Mouse (Mus musculus) CD4-positive helper T cell, adult 2 months (primary cell): ENCODE results near the gene Cdh4.

Experiments
- DNase-seq: peaks from one replicate; pipeline ENCODE4 v3.0.0-alpha.2; 2012; ENCODE audit warnings: low read depth, missing footprints, low spot score

The Cdh4 gene

DNA sequence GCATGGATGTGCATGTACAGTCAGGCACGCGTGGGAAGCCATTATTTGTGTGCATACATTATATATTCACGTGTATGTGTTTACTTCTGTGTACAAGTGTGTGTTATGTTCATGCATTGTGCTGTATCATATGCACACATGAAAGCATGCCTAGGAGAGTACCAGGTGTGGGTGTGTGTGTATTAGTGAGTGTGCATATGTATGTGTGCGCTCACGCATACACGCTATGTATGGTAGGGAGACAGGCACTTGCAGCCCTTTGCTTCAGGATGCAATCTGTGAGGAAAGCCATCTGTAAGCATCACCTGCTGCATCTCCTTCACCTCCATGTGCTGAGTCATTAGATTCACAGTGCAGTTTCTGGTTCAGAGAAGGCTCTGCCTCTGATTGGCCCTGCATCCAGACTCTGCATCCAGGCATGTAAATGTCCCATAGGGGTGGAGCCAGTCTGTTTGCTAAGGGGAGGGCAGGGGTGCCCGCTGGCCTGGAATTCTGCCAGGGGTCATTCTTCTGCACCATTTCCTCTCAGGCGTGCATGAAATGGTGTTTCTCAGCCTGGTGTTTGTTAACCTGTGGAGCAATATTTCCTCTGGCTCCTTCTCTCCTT, 25.7 kb downstream of the Cdh4 start:
- DNase-seq = no peak

DNA sequence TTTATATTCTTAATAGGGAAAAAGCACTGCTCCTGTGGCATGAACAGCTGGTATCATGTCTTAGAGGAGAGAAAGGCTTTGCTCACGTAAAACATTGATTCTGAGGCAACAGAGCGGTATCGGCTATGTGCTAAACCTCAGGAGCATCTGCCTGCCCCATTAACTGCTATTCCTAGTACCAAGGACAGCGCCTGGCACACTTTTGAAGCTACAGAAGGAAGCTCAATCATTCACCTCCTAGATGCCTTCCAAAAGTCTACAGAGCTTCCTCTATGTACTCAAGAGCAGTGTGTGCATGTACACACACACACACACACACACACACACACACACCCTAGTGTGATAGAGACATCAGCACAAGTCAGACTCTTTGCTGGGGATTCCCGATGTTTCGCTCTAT, 34.4 kb downstream of the Cdh4 start:
- DNase-seq = no peak

DNA sequence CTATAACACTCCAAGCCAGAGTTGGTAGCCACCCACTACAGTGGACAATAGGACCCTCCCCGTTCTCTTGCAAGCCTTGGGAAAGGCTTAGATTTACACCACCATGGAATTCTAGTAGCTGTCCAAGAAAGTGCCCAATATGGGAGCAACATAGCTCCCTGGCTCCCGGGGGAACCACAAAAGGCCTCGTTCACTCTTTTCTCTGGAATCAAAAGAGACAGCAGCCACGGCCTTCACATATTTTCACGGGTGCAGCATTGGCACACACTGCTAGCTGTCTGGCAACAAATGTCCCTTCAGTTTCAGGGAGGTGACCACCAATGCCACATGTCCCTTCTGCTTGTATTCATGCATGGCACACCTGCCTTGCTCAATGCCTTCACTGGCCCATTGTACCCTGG, 38.6 kb downstream of the Cdh4 start:
- DNase-seq = no peak

DNA sequence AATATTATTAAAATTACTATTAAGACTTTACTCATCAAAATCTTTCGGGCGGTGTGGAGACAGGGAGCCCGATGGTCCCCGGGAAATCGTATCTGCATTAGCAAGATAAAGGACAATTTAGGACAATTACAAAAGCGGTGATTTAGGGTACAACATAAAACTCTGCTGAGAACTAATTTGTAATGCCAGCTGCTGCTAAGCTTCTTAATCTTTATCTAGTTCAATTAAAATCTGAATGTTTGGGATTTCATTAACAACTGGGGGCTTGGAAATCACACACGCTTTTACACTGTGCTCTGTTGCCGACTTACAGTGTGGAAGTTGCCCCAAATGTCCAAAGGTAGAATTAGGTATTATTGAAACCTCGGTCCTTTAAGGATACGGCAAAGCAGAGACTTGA, 39.1 kb downstream of the Cdh4 start:
- DNase-seq = no peak

GRCm38 (mm10) chr2:179488526-179489139, 46.4 kb downstream of the Cdh4 start:
- DNase-seq = no peak

DNA sequence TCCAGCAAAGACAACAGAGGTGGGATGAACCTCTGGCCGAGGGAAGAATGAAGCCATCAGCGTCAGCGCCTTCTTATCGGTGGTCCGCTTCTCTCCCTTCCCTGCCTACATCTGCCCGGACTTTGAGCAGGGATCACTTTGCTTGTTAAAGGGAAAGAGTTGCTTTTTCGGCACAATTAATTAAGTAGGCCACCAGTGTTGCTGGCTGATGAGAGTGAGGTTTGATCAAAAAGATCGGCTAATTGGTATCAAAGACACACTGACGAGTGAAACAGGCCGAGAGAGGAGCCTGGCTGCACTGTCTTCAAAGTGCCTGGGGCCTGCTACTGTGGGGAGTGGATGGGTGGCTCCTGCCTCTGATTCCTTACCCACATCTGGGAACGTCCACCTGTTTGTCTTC, 49.7 kb downstream of the Cdh4 start:
- DNase-seq = no peak

- DNase-seq = no peak
Observed at GRCm38 (mm10) chr2:179494276-179494675, 52.0 kb downstream of the Cdh4 start.

DNA sequence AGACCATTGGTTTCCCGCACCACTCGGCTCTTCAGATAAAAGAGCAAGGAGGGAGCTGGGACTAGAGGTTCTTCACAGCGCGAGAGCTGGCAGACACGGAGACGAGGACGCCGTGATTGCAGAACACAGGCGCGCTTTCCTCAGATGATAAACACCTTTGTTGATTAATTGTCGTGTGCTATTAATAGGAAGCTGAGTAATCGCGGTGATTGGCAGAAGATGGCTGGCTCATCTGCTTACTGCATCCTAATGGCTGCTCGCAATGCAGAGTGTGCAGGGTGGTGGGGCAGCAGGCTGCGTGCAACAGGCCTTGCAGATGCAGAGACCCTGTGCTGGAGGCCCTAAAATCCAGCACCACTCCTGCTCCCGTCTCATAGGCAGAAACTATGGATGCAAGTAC, 68.2 kb downstream of the Cdh4 start:
- no peak for DNase-seq

GRCm38 (mm10) chr2:179516559-179516958, 74.3 kb downstream of the Cdh4 start:
- DNase-seq = no peak

DNA sequence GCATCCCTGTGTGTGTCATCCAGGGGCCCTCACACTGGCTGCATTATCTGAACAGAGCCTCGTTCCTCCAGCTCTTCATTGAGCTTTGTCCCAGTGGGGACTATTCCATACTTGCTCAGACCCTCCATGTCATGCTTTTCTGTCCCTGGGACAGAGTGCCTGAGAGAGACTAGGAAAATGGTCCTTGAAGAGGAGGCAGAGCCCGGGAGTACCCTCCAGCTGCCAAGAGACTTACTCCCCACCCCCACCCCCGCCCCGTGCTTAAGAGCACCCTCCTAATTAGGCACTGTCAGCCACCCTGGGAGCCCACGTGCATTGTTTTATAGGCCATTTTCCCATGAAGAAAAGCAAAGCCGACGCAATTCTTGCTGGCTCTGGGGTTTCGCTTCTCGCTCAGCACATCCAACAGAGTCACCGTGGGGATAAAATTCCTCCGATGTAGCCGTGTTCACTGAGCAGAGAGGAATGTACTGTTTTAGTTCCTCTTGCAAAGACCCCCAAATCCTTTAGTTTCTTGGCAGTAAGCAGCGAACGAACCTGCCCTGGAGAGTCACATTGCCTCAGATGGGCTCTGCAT, 76.3 kb downstream of the Cdh4 start:
- DNase-seq = no peak

DNA sequence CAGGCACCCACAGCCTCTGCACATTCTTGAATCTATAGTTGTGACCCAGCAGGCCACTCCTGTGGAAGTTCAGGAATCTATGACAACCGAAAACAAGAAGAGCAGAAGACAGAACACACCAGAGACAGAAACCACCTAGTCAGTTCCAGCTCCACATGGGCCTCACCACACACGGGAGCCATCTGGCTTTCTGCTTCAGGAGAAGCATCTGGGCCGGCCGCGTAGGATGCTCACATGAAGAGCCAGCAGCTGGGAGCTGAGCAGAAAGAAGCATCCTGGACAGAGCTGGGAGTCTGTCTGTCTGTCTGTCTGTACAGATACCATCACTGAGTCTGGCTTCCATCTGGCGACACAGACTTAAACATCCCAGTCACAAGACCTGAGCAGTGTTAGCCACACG, 76.9 kb downstream of the Cdh4 start:
- DNase-seq = no peak

GRCm38 (mm10) chr2:179519931-179520330, 77.7 kb downstream of the Cdh4 start:
- no peak for DNase-seq

DNA sequence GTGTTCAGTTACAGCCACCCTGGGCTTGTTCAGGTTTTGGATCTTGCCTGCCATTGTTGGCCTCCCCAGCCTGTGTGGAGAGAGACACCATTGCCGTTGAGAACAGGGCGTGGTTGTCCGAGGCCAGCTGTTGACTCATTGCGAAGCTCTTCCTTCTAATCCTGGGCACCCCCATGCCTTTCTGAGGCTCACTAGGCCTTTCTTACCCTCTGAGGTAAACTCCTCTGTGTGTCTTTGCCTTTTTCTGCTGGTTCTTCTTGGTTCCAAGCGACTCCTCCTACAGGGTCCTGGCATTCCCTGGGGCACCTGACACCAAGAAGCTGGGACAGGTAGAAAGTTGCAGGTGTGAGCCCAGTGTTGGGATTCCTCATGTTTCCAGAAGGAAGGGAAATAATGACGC, 78.7 kb downstream of the Cdh4 start:
- DNase-seq = no peak

DNA sequence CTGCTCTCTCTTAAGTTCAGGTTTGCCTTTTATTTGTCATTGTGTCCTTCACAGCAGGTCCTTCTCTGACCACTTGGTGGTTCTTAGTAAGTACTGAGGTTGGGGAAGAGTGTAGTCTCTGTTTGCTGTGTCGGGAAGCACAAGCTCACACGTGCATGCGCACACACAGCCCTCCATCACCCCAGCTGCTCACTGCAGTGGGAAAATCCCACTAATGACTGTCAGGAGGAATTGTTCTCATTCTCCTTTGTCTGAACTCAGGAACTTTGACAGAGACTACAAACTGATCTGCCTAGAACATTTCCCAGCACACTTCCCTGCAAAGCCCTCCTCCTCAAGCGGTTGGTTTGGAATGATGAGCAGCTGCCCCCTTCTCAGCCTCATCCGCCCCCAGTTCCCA, 79.2 kb downstream of the Cdh4 start:
- no peak for DNase-seq

DNA sequence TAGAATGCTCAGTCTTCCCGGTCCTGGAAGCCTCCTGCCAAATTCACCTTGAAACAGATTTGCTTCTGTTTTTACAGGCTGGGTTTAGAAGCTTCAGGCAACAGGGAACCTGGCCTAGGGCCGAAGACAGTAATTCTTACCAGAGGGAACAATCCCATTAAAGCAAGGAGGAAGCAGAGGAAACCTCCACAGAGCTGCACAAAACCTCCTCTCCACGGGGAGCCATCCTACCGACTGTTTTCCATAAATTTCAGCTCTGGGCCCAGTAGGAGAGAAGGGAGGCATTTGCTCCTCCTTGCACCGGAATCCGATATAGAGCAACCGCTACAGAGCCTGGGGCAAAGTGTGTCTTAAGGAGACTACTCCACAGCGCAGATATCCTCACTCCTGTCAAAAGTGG, 79.9 kb downstream of the Cdh4 start:
- no peak for DNase-seq

GRCm38 (mm10) chr2:179526976-179527375, 84.7 kb downstream of the Cdh4 start:
- peak; percentile 10 for DNase-seq

DNA sequence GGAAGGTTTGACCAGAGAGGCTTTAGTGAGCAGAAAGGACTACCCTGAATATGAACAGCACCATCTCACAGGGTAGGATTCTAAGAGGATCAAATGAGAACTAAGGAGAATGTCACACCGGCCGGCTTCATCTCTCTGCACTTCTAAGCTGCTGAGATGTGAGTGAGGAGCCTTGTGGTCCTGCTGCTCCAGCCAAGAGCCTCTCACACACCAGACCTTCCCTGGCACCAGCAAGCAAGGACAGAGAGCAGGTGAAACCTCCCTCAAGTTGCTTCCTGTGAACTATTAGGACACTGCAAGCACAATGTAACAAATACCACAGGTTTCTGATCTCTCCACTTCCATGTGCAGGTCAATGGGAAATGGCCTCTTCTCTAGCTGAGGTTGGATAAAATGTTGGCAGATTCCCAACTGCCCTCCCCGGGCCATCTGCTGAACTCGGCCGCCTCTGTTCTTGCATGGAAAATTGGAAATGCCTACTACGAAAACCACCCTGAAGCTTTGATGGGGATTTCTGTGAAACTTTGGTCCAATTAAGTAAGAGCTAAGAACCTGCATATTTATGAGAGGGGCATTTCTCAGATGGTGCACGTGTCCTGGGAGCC, 88.3 kb downstream of the Cdh4 start:
- no peak for DNase-seq

- no peak for DNase-seq
Observed at GRCm38 (mm10) chr2:179533196-179533595, 91.0 kb downstream of the Cdh4 start.

- no peak for DNase-seq
Observed at GRCm38 (mm10) chr2:179533881-179534280, 91.7 kb downstream of the Cdh4 start.

DNA sequence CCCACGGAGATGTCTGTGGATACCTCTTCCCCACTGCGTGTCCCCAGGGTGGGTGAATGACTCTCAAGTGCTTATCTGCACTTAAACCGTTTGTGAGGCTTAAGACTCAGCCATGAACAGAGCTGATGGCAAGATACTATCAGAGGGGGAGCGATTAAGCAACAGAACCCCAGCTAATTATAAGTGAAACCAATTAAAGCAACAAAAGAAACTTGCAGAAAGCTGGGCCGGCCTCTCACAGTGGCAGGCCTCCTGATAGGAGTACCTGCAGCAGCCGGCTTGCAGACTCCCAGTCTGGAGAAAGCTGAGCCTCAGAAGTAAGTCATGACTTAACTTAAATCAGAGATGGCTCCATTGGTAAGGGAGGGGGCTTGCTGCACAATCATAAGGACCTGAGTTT, 93.0 kb downstream of the Cdh4 start:
- no peak for DNase-seq

- DNase-seq = no peak
Observed at GRCm38 (mm10) chr2:179536762-179537161, 94.5 kb downstream of the Cdh4 start.

DNA sequence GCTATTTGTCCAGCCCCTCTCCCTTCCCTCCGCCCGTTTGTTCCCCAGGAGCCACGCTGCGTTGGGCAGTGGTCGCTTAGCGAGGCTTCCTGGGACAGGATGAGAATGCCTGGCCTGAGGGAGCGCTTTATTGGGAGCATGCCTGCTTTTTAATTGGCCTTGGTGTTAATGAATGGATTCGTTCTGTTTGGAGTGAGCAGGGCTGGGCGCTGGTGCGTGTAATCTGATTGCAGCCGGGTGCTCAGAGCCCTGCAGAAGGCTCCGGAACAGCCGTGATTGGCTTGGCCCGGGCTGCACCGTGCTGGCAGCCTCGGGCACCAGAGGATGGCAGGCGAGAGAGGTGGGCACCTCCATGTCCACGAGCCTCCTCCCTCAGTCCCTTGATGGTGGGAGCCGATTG, 95.2 kb downstream of the Cdh4 start:
- DNase-seq = no peak

GRCm38 (mm10) chr2:179537800-179538450, 95.7 kb downstream of the Cdh4 start:
- no peak for DNase-seq
